Mouse (Mus musculus) bone marrow, adult 2 months (tissue): ENCODE measurements at regions not wholly inside any gene's neighbourhood (a gene's known extent, or its start where the extent isn't known, plus 50 kb on each side); places are given as distances from the start of the nearest gene placed in this dataset.

Source experiments
- CTCF ChIP-seq: fragments of 200-500 bp; IDR thresholded peaks from 2 replicates; pipeline ENCODE4 v1.5.1; 2011; ENCODE audit warnings: low read length, control low read depth; ENCODE audit not compliant: control insufficient read depth, insufficient read depth
- POLR2A ChIP-seq: fragments of 200-500 bp; IDR thresholded peaks from 2 replicates; pipeline ENCODE4 v1.6.1; 2011; ENCODE audit warnings: low read depth, mild to moderate bottlenecking, control low read depth, low read length, borderline replicate concordance; ENCODE audit not compliant: control insufficient read depth

- TF ChIP-seq CTCF (no peak), POLR2A (no peak)
These were observed 210.4 kb upstream of the BC052040 start for GRCm38 (mm10) chr2:115371072-115371471.
